Mouse (Mus musculus): Measurements from ENCODE around the gene Dip2b.
A peak's percentile ranks its signal among the peaks of the same experiment; 100 is the strongest.
"Not testable (repeated sequence)": the region's sequence is repeated elsewhere in the genome, so short reads cannot be mapped to it uniquely, and the experiment has no call there.

Gene Dip2b

GRCm38 (mm10) chr15:100257305-100257704 is 218.8 kb downstream of the Dip2b start:
- DNase-seq (ENCODE audit: inconsistent ontology term): no peak

- DNase-seq (ENCODE audit: inconsistent ontology term): no peak
Observed at GRCm38 (mm10) chr15:100258646-100259425, 220.4 kb downstream of the Dip2b start.

GRCm38 (mm10) chr15:100260351-100260750 is 221.9 kb downstream of the Dip2b start:
- DNase-seq (ENCODE audit: inconsistent ontology term): not testable (repeated sequence)

- DNase-seq (ENCODE audit: inconsistent ontology term): no peak
Observed at GRCm38 (mm10) chr15:100263246-100263905, 224.9 kb downstream of the Dip2b start.

GRCm38 (mm10) chr15:100265586-100266325 is 227.3 kb downstream of the Dip2b start:
- DNase-seq (ENCODE audit: inconsistent ontology term): peak; percentile 63

GRCm38 (mm10) chr15:100268916-100269315 is 230.5 kb downstream of the Dip2b start:
- no peak for DNase-seq (ENCODE audit: inconsistent ontology term)

Data from Muller cell, postnatal 12 days (primary cell).